Mouse (Mus musculus) urinary bladder, adult 2 months (tissue): Measurements from ENCODE around the gene Kif11. TPM values are rescaled to one million over a fixed set of nuclear protein-coding genes. Genes with fewer than 3 reads are reported as not detected.

Source experiments
- DNase-seq: peaks from one replicate; pipeline ENCODE4 v3.0.0; 2022; ENCODE audit warnings: low spot score
- polyA plus RNA-seq: library from polyadenylated mRNA; depleted of rRNA; stranded (reverse); fragments of >200 nt; gene quantifications from 2 replicates; pipeline ENCODE4 v1.2.3, GENCODE M21; 2012

Gene Kif11
- polyA plus RNA-seq, 1 experiment: 1.6 TPM

DNA sequence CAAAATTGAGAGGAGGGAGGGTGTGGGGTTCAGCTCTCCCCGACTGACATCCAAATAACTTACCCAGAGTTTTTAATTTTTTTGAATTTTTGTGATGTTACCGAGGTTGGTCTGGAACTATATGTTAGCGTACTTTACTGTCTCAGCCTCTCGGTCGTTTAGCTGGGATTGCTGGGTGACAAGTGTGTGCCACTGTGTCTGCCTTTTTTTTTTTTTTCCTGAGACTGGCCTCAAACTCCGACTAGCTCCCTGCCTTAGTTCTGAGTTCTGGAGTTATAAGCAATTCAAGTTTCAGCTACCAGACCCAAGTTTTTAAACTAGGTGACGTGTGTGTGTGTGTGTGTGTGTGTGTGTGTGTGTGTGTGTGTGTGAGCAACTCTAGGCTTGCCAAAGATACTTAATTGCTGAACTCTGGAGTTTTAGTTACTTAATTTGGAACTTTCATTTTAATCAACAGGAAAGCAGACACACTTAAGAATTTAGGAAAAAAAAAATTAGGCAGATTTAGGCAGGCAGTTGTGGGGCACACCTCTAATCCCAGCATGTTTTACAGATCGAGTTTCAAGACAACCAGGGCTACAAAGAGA, 1.3 kb downstream of the Kif11 start:
- DNase-seq: no peak

DNA sequence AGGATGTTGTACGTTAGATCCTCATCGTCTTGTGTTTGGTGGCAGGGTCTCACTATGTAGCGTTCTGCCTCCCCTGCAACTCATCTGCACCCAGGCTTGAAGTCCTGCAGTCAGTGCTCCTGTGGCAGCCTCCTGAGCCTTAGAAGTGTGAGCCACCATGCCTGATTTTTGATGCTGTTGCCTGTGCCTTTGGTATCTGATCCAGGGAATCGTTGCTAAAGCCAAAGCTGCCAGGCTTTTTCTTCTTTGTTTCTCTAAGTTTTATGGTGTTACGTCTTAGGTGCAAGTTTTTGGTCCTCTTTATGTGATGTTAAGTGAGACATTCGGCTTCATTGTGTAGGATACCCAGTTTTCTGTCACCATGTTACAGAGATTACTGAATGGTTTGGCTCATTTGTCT, 2.6 kb downstream of the Kif11 start:
- DNase-seq: no peak

DNA sequence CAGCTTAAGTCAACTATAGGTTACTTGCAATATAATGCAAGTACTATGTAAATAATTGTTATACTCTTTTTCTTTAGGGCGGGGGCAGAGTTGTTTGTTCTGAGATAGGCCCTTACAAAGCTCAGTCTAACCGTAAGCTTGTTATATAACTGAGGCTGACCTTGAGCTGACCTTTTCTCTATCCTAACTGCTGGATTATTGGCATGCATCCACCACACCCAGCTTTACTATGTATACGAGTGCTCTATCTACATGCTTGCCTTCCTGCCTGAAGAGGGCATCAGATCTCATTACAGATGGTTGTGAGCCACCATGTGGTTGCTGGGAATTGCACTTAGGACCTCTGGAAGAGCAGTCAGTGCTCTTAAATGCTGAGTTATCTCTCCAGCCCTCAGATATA, 9.9 kb downstream of the Kif11 start:
- DNase-seq: no peak

DNA sequence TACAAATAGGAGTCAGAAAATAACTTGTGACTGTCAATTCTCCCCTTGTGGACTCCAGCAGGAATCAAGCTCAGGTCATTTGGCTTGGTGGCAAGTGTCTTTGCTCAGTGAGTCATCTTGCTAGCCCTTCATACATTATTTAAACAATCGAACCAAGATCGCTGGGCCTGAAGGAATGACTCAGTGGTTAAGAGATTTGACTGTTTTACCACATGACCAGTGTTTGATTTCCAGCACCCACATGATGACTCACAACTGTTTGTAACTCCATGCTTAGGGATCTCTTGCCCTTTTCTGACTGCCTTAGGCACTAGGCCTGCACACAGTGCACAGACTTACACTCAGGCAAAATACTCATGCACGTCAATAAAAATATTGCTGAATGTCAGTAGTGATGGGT, 15.7 kb downstream of the Kif11 start:
- DNase-seq: no peak

DNA sequence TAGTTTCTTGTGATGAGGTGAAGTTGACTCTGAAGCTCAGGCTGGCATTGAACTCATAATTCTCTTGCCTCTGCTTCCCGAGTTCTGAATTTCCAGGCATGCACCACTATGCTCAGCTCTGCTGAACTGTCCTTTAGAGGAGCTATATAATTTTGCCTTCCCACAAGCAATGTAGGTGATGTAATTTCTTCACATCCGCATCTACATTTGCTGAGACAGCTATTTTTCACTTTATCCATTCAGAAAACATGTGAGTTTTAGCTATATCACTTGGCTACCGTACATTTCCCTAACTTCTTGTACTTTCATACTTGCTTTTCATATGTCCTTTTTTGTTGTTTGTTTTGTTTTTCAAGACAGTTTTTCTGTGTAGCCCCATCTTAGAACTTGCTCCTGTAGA, 20.1 kb downstream of the Kif11 start:
- no peak for DNase-seq

DNA sequence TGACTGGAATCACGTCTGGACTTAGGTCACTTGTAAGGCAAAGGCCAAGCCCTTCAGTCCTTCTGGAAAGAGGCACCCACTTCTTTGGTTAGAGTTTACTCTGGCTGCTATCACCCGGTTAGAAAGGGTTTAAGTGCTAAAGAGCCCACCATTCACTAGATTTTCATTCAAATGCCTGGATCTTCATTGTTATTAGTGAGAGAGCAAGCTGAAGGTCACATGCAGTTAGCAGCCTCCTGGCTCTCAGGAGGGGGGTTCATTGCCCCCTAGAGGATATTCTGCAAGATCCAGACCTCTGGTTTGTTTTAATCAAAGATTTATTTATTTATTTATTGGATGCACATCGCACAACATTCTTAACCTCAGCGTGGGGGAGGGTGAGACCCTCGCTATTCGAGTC, 24.7 kb downstream of the Kif11 start:
- DNase-seq: no peak

DNA sequence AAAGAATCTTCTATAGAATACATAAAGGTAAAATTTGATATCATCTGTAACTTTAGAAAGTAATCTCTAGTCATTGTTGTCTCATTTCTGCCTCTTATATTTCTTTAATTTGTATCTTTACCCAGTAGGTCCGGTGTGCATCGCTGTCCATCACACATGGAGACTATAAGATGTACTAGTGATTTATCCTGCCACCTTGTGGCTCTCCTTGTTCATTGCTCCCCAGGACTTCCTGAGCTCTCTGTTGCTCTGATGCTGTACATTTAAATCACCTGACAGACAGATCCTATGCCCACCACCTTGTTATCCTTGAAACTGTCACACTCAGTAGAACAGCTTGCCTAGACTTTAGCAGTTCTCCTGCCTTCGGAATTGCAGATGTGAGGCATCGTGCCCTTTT, 42.1 kb downstream of the Kif11 start:
- no peak for DNase-seq

DNA sequence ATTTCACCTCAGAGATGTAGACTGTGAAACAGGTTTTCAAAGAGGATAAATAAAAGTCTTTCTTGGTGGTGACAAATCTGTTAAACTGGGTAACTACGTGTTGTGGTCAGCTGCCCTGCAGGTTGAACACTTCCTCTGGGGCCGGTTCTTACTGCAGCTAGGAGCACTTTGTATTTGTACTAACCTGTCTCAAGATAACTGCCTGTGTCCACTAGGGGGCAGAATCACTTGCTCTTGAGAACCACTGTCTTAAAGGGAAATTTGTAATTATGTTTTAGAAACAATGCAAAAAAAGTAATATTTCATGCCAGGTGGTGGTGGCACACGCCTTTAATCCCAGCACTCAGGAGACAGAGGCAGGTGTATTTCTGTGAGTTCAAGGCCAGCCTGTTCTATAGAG, 43.4 kb downstream of the Kif11 start:
- DNase-seq: no peak

DNA sequence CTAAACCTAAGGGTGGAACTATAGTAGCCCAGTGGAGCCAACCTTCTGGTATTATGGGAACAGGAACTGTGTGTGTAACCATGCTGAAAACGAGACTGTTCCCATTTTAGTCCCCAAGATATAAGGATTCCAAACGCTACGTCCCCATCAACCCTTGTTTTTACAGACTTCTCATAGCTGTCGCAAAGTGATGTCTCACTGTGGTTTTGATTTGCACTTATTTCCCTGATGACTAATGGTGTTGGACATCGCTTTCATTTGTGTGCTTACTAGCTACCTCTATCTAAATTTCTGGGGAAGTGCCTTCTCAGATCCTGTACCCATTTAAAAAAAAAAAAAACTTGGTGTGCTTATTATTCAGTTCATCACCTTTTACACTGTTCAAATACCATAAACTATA, 52.4 kb downstream of the Kif11 start:
- no peak for DNase-seq

DNA sequence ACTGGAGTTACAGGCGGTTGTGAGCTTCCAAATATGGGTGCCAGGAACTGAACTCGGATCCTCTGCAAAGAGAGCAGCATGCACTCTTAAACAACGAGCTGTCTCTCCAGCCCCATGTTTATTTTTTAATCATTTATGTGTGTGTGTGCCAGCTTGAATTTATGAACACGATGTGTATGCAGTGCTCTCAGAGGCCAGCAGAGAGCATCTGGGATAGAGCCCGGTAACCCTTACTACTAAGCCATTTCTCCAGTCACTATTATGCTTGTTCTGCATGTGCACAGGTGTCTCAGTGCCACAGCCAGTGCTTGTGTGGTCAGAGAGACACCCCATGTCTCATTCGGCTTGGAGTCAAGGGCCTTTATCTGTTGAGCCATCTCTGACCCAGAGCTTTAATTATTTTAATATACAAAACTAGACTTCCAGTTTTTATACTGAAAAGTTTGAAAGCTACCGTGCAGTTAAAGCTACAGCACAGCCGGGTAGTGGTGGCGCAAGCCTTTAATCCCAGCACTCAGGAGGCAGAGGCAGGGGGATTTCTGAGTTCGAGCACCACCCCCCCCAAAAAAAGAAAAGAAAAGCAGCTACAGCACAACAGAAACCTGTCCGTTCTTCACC, 55.0 kb downstream of the Kif11 start:
- DNase-seq: no peak

DNA sequence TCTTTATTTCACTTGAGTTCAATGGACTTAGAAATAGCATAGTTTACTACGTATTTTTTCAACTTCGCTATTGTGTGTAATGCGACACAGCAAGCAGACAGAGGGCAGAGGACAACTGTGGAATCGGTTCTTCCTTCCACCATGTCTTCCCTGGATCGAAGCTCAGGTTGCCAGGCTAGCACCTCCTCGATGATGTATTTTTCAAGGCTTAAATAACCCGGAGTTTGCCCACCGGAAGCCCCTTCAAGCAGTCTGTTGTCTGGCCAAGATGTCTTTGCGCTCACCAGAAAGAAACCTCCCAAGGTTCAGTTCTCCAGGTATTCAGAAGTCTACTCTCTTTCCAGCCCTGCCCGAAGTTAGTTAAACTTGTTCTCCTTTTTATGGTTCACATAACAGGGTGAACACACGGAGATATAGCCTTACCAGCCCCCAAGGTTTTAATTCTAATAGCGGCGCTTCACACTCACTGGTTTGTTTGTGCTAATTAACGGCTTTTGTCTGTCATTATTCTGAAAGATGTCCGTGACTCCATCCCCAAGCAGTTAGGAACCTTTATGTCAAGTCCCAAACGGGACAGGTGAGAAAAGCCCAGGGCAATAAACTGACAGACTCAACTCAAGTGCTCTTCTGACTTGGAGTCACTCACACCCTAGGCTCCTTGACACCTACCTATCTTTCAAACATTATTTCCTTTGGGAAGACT, 56.8 kb downstream of the Kif11 start:
- no peak for DNase-seq

DNA sequence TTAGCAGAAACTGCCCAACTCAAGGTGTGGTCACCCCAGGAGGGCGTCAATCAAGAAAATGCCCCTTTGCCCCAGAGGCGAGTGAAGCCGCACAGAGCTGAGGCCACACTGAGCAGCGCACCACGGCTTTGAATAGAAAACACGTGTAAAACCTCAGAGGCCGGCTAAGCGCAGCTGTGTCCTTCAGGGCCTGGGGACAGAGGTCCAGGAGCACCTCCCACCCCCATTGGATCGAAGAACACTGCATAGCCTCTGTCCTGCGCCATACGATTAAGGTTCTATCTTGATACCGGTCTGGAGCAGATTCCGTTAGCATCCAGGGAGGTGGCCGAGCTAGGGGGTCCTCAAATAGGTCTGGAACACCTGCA, 57.7 kb downstream of the Kif11 start:
- no peak for DNase-seq

DNA sequence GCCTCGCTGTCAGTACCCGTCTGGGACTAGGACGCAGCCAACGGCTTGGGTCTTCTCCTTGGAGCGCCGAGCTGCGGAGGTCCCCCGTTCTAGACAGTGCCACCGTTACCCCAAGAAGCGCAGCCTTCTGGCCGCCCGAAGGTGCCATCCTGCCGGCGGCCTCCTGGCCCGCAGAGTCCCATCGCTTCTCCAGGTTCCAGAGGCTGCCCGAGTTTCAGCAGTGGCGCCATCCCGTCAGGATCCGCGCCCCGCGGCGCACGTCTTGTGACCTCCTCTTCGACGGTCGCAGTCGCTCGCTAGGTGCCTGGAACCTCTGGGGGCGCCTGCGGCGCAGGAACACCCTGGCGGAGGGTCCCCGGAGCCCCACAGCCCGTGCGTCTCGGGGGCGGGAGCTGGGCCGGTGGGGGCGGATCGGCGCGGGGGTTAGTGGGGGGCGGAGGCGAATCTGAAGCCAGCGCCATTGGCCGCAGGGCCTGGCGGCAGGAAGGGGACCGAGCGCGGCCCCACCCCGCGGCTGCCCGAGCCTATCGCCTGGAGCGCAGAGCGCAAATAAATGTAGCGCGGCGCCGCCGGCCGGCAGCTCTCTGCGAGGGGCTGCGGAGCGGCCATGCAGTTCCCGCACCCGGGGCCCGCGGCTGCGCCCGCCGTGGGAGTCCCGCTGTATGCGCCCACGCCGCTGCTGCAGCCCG, 58.2 kb downstream of the Kif11 start, which contains the start of gene Hhex:
Gene Hhex, plus strand, starts transcription at position 548 of the 689 bp plus-strand sequence.
- DNase-seq: peak; percentile 78

DNA sequence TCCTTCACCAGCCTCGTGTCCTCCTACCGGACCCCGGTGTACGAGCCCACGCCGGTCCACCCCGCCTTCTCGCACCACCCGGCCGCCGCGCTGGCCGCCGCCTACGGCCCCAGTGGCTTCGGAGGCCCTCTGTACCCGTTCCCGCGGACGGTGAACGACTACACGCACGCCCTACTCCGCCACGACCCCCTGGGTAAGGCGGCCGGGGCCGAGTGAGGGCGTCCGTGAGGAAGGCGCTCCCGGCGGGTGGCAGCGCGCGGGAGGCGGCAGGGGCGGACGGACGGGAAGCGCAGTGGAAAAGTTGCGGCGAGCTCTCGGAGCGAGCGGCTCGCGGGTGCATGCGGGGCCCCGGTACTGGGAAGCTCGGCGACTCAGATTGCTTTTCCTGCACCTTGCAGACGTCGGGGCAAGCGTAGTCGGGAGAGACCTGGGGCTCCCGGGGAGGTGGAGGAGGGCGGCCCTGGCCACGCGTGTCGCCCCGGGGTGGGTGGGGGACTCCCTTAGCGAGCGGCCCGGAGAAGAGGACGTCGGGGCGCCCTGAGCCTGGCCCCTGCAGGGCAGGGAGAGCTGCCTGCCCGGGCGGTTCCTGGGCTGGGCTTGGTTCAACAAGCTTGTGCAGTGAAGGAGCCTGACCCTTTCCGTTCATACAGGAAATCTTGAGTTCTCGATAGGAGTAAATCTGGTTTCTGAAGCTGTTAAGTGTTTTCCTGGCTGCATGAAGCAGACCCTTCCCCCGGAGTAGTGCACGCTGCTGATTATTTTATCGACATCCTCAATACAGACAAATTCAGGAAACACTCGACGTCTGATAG, 59.0 kb downstream of the Kif11 start:
- peak; percentile 53 for DNase-seq

DNA sequence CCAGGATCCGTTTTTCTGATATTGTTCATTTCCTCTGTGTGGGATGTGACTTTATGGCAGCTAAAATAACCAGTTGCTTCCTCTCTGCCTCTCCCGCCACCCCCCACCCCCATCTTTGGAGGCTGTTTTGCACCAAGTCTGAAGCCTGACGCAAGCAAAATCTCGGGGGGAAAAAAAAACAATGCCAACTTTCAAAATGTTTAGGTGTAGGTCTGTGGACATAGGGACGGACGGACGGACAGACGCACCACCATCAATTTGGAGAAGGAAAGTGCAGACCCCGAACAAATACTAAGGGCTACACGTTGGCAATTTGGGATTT, 59.6 kb downstream of the Kif11 start:
- no peak for DNase-seq

DNA sequence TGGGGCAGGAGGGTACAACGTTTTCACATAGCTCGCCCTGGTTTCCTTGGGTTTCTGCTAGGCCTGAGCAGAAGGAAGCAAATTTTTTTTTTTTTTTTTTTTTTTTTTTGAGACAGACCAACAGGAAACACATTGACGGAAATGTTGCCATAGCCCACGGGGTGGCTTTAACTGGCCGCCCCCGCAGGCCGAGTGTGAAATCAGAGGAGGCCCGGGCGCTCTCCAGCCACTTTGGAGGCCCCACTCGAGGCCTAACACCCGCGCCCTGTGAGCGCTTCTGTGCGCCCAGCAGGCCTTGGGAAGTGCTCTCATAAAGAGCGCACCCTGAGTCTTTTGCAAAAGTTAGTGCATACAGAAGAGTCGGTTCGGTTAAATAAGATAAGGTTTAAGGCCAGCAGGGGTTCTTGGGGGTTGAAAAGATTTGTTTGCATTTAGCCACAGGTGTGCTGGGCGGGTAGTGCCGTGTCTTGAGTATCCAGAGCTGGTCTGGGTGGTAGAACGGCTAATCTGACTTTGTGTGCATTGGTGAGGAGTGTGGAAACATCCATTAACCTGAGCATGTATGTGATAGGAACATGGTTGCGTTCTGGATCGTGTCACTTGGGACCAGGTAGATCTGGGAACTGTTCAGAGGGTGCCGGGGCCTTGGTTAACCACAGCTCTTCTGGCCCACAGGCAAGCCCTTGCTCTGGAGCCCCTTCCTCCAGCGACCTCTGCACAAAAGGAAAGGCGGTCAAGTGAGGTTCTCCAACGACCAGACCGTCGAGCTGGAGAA, 60.5 kb downstream of the Kif11 start:
- DNase-seq: no peak

DNA sequence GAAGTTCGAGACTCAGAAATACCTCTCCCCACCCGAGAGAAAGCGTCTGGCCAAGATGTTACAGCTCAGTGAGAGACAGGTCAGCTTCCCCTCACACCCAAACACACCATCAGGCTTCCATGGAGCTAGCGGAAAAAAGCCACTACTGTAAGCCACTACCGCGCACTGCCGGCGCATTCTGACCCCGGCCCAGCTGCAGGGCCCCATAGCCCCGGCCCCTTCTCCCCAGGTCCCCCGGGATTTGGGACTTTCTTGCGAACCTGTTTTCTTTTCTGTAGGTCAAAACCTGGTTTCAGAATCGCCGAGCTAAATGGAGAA, 61.0 kb downstream of the Kif11 start:
- DNase-seq: no peak

DNA sequence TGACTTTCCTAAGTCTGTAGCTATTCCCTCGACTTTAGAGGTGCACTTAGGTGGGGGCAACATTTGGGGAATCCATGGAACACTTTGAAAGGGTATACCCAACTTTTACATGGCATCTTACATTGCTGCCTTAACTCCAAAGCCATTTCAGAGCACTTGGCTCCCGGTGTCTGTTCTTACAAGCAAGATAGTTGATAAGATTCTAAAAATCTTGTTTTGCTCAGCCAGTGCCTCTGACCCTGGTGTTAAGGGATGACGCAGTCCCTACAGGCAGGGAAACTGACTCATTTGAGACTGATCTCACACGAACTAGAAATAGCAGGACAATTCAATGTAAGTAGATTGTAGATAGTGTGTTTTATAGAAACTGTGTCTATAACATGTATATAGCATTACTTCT, 64.0 kb downstream of the Kif11 start:
- no peak for DNase-seq

DNA sequence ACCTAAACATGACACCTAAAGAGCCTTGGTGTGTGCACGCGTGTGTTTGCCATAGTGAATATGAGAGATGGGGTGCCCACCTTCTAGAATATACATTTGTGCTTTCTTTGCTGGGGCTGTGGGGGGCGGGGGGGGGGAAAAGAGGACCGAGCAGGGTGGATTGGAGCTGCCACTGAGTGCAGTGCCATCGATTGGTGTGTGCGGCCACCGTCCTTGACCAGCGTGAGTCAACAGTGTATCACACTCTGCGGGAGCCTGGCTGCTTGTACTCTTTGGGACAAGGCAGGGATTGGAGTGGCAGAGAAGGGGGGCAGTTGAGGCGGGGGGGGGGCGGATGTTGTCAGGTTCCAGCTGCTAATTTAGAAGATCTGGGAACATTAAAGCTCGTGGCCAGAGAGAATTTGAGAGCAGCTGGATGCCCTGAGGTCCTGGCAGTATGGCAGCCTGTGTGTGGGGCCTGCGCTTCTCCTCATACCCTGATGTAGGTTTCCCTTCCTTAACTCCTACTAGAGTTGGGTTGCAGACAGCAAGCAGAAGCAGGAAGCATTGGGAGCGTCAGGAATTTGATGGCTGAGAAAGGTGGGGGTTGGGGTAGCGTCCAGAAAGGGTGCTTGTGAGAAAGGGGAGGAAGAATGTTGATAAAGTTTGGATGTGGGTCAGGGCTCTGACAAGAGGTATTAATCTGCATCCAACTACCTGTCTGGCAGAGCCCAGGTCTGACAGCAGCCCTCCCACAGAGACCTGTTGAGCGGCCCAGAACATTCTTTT, 64.7 kb downstream of the Kif11 start:
- DNase-seq: no peak

DNA sequence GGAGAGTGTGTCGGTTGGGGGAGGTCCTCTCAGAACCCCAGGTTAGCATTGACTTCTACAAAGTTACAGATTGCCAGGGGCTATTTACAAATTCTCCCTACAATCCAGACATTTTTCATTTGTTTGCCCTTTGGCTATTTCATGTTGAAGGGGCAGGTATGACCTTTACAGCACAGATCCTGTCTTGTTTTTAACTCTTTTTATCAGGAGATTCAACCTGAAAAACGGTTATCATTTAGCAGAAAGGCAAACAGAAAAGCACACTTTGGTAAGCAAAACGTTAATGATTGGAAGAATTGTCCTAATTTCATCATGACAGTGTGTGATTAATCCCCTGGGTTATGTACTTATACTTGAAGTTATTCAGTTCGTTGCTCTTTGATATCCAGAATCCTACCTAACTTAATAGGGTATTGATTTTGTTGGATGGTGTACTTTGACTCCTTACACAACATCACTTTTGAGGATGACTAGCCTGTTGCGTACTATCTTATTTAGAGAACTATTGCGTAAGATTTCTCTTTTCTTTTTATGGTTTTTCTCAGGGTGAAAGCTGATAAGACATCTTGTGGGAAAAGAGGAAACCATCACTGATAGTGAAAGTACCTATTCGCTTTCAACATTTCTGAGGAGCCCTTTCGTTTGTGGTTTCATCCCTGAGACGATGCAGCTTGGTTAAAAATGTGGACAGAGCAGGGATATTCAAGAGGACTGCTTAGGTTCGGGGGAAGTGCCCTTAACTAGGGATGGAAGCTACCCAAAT, 66.5 kb downstream of the Kif11 start:
- DNase-seq: no peak
